Mouse (Mus musculus) hindbrain, embryonic 16.5 days (tissue): ENCODE results near the gene Pou2f2. TPM values are rescaled to one million over a fixed set of nuclear protein-coding genes. Genes with fewer than 3 reads are reported as not detected.

ENCODE experiments used
- ATAC-seq: fragments of 200-750 bp; cut with Nextera tagmentation; 2 replicates; pipeline ENCODE4 v1.8.0; 2017; ENCODE audit warnings: moderate TSS enrichment, moderate library complexity
- H3K27ac ChIP-seq: fragments of 300-500 bp; sonication (generic); 2 replicates; pipeline ENCODE4 v1.5.1; 2014; ENCODE audit warnings: low read depth, mild to moderate bottlenecking, control low read depth, low read length, moderate library complexity
- H3K27me3 ChIP-seq: fragments of 300-500 bp; sonication (generic); replicated peaks from 2 replicates; pipeline ENCODE4 v1.6.1; 2014; ENCODE audit warnings: low read length; ENCODE audit not compliant: control insufficient read depth, insufficient read depth
- H3K36me3 ChIP-seq: fragments of 300-500 bp; sonication (generic); 2 replicates; pipeline ENCODE4 v1.6.1; 2014; ENCODE audit warnings: mild to moderate bottlenecking, low read length, moderate library complexity, mixed read lengths; ENCODE audit not compliant: control insufficient read depth, insufficient read depth
- H3K4me1 ChIP-seq: fragments of 300-500 bp; sonication (generic); 2 replicates; pipeline ENCODE4 v1.6.1; 2014; ENCODE audit warnings: low read depth, low read length; ENCODE audit not compliant: control insufficient read depth, insufficient read depth
- H3K4me2 ChIP-seq: fragments of 300-500 bp; sonication (generic); 2 replicates; pipeline ENCODE4 v1.6.1; 2014; ENCODE audit warnings: mild to moderate bottlenecking, low read length, control low read depth, moderate library complexity
- H3K4me3 ChIP-seq: fragments of 300-500 bp; sonication (generic); 2 replicates; pipeline ENCODE4 v1.5.1; 2014; ENCODE audit warnings: mild to moderate bottlenecking, low read length, control low read depth, moderate library complexity
- H3K9ac ChIP-seq: fragments of 300-500 bp; sonication (generic); 2 replicates; pipeline ENCODE4 v1.6.1; 2014; ENCODE audit warnings: low read depth, mild to moderate bottlenecking, control low read depth, low read length, moderate library complexity
- H3K9me3 ChIP-seq: fragments of 300-500 bp; sonication (generic); 2 replicates; pipeline ENCODE4 v1.6.1; 2014; ENCODE audit warnings: mild to moderate bottlenecking, low read length, moderate library complexity; ENCODE audit not compliant: control insufficient read depth
- WGBS: fragments of 180-500 bp; shearing (Covaris S2); extraction: QIAGEN DNeasy Blood & Tissue Kit; methylation state at CpG from one replicate; pipeline ENCODE4 v1.1.7; 2014; 5-methylcytosine and 5-hydroxymethylcytosine counted together
- polyA plus RNA-seq: library from polyadenylated mRNA; unstranded; fragments of >200 nt; fragmentation: Nextera tagmentation; extraction: Ambion mirVana; gene quantifications from 2 replicates; pipeline ENCODE4 v1.2.1, GENCODE M21; 2015

Gene Pou2f2
- polyA plus RNA-seq, 1 experiment from 2014 or later, result 19.8 TPM

DNA sequence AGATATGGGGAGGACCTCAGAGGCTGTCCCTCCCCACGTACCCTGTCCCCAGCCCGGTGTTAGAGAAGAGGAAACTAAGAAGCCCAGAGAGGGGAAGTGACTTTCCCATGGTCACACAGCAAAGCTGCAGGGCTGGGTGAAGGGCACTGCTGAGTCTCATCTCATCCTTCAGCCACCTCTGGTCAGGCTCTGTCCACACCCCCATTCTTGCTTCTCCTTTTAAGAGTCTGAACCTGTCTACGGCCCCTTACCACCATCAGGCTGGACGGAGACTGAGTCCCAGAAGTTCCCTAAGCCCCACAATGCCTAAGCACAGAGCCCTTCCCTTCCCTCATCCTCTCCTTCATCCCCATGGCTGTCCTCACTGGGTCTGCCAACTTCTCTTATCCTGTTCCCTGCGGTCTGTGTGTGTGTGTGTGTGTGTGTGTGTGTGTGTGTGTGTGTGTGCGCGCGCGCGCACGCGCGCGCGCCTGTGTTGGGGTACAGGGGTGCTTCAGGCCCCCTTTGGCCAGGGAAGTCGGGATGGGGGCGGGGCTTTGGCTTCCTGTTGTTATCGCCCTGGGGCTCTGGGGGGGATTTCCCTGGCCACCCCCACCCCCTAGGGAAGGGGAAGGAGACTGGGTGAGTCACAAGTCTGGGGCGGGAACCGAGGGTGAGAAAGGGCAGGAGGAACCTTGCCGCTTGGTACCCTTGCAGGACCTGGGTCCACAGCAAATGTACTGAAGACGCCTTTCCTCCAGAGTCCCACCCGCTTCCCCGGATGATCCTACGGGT lies 59.3 kb downstream of the Pou2f2 start:
- WGBS, result 80% methylated on average over 15 of the region's 25 CpGs
- Histone ChIP-seq H3K27me3 (no peaks in the 10 kb centered on the region), H3K27ac (no peak overlapping the region), H3K36me3 (no peaks in the 10 kb centered on the region), H3K4me2 (no peak overlapping the region), H3K9me3 (no peaks in the 10 kb centered on the region), H3K4me3 (no peak overlapping the region), H3K9ac (no peak overlapping the region), H3K4me1 (no peaks in the 10 kb centered on the region)
- peak; percentile 28; the same call in 1 of the 2 replicates for ATAC-seq

DNA sequence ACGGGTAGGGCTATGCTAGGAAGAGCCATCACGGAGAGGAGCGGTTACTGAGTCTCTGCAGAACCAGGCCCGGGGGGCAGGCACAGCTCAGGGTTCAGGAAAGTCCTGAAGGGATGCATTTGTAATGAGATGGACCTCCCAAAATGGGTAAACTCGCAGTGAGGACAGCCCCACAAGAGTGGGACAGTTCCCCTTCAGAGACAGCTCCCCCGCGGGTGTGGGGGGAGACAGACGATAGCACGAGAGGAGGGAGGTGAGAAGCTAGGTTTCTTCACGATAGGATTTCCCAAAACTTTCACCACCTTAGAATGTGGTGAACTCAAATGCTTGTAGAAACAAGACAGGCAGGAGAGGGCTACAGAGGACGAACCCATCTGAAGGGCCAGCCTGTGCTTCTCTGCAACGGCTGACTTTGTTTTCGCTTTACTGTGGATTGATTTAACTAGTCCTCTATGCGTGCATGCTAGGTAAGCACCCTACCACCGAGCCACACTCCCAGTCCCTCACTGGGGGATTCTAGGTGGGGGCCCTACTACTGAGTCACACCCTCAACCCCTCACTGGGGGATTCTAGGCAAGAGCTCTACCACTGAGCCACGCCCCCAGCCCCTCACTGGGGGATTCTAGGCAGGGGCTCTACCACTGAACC lies 66.4 kb downstream of the Pou2f2 start:
- no peak overlapping the region for H3K9ac ChIP-seq
- H3K4me1 ChIP-seq, result no peaks in the 10 kb centered on the region
- no peaks in the 10 kb centered on the region for H3K27me3 ChIP-seq
- 79% methylated on average over 16 of the region's 16 CpGs for WGBS
- no peak overlapping the region for H3K4me2 ChIP-seq
- H3K4me3 ChIP-seq, result no peak overlapping the region
- H3K27ac ChIP-seq, result no peak overlapping the region
- H3K36me3 ChIP-seq, result 0 out of 2 replicates have a peak, but pooled peaks cover 2% of the 10 kb centered on the region
- ATAC-seq, result no peak
- no peaks in the 10 kb centered on the region for H3K9me3 ChIP-seq

DNA sequence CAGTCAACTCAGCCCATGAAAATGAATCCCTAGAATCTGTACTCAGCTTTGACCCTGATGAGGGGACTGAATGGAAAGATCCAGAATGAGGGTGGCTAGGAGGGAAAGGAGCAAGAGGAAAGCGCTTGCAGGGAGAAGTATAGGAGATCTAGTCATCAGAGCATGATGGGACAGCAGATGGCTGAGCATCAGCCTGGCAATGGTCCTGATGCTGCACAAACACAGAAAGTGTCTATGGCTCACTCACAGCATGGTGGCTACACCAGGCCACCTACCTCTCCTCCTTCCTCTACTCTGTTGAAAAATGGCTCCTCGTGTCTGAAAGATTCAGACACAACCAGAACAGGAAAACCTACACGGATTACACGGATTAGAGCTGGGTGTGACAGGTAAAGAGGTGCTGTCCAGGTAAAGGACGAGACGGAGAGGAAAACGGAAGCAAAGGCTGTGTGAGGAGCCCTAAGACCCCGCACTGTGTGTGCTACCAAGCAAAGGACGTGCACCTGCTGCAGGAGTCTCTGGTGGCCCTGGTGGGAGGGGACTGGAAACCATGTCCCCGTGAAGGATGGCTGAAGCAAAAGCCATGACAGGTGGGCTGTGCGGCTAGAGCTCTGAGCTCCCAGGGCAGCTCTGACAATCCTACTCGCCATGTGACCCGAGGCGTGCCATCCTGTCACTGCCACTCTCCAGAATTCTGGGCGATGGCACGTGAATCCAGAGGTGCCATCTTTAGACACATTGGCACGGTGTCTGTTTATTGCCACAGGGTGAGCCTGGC lies 67.2 kb downstream of the Pou2f2 start:
- WGBS, result 81% methylated on average over 17 of the region's 17 CpGs
- Histone ChIP-seq H3K36me3 (0 out of 2 replicates have a peak, but pooled peaks cover 2% of the 10 kb centered on the region), H3K9me3 (no peaks in the 10 kb centered on the region), H3K27me3 (no peaks in the 10 kb centered on the region), H3K4me1 (no peaks in the 10 kb centered on the region), H3K27ac (no peak overlapping the region), H3K4me2 (no peak overlapping the region), H3K9ac (no peak overlapping the region), H3K4me3 (no peak overlapping the region)
- ATAC-seq, result peak; percentile 34; the same call in 1 of the 2 replicates

DNA sequence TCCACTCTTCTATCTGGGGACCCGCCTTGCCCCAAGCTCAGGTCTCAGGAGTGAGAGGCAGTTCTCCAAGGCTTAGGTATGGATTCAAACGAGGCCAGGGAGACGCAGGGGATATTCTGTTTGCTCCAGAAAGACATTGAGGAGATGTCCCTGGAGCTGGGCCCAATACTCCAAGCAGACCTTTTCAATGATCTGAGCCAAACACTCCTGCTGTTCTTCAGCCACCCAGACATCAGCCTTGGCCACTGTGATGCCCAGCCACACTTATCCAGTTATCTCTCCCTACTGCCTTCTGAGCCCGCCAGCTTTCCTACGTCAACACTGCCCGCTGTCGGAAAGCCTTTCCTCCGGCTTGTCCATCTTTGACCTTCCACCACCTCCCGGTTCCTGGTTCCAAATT lies 69.2 kb downstream of the Pou2f2 start:
- H3K9me3 ChIP-seq, result no peaks in the 10 kb centered on the region
- 90% methylated on average over 9 of the region's 9 CpGs for WGBS
- H3K4me3 ChIP-seq, result no peak overlapping the region
- H3K4me1 ChIP-seq, result no peaks in the 10 kb centered on the region
- H3K9ac ChIP-seq, result no peak overlapping the region
- no peak for ATAC-seq
- H3K27me3 ChIP-seq, result no peaks in the 10 kb centered on the region
- 0 out of 2 replicates have a peak, but pooled peaks cover 2% of the 10 kb centered on the region for H3K36me3 ChIP-seq
- no peak overlapping the region for H3K4me2 ChIP-seq
- H3K27ac ChIP-seq, result no peak overlapping the region

DNA sequence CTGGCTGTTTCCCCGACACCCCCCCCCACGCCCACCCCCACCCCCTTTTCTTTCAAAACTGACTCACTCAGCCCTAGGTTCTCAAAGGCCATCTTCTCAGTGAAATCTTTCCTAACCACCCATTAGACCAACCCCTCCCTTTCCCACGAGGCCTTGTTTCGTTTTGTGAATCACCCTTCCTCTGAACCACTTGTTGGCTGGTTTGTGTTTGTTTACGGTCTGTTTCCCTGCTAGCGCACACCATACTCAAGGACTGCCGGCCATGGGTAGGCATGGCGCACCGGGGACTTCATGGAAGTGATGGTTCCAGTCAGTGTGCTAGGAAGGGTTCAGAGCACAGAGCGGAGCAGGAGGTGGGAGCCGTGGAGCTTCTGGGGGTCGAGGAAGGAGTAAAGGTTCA lies 70.2 kb downstream of the Pou2f2 start:
- H3K4me2 ChIP-seq, result no peak overlapping the region
- no peaks in the 10 kb centered on the region for H3K9me3 ChIP-seq
- 84% methylated on average over 12 of the region's 12 CpGs for WGBS
- no peak overlapping the region for H3K9ac ChIP-seq
- H3K4me3 ChIP-seq, result no peak overlapping the region
- no peak overlapping the region for H3K27ac ChIP-seq
- no peaks in the 10 kb centered on the region for H3K27me3 ChIP-seq
- H3K36me3 ChIP-seq, result 0 out of 2 replicates have a peak, but pooled peaks cover 2% of the 10 kb centered on the region
- ATAC-seq, result no peak
- H3K4me1 ChIP-seq, result no peaks in the 10 kb centered on the region

- H3K4me3 ChIP-seq, result no peak overlapping the region
- H3K36me3 ChIP-seq, result 0 out of 2 replicates have a peak, but pooled peaks cover 2% of the 10 kb centered on the region
- no peak overlapping the region for H3K9ac ChIP-seq
- H3K9me3 ChIP-seq, result no peaks in the 10 kb centered on the region
- no peaks in the 10 kb centered on the region for H3K4me1 ChIP-seq
- no peak; the same call in 1 of the 2 replicates for ATAC-seq
- 47% methylated on average over 16 of the region's 17 CpGs for WGBS
- no peak overlapping the region for H3K4me2 ChIP-seq
- H3K27ac ChIP-seq, result no peak overlapping the region
- no peaks in the 10 kb centered on the region for H3K27me3 ChIP-seq
Observed at GRCm38 (mm10) chr7:25106790-25107502, 72.6 kb downstream of the Pou2f2 start.

GRCm38 (mm10) chr7:25105411-25106160 lies 73.9 kb downstream of the Pou2f2 start:
- Histone ChIP-seq H3K36me3 (0 out of 2 replicates have a peak, but pooled peaks cover 2% of the 10 kb centered on the region), H3K9ac (no peak overlapping the region), H3K4me2 (no peak overlapping the region), H3K27ac (peak overlapping the region; percentile 25; the same call in 1 of the 2 replicates), H3K4me3 (no peak overlapping the region), H3K9me3 (no peaks in the 10 kb centered on the region), H3K4me1 (no peaks in the 10 kb centered on the region), H3K27me3 (no peaks in the 10 kb centered on the region)
- ATAC-seq, result peak; percentile 73
- 15% methylated on average over 17 of the region's 17 CpGs for WGBS

- peaks cover 17% of the 10 kb centered on the region for H3K36me3 ChIP-seq
- 73% methylated on average over 4 of the region's 4 CpGs for WGBS
- no peak overlapping the region for H3K9ac ChIP-seq
- H3K9me3 ChIP-seq, result no peaks in the 10 kb centered on the region
- H3K4me3 ChIP-seq, result no peak overlapping the region
- no peaks in the 10 kb centered on the region for H3K4me1 ChIP-seq
- no peak overlapping the region for H3K27ac ChIP-seq
- H3K4me2 ChIP-seq, result no peak overlapping the region
- H3K27me3 ChIP-seq, result no peaks in the 10 kb centered on the region
- 0 out of 2 replicates have a peak, but pooled peaks have one; percentile 57 for ATAC-seq
Observed at GRCm38 (mm10) chr7:25099581-25099980, 79.9 kb downstream of the Pou2f2 start.
